Mouse (Mus musculus) neutrophil, adult 5-6 weeks (primary cell): ENCODE data around the gene Dyrk1b. TPM values are rescaled to one million over a fixed set of nuclear protein-coding genes. Genes with fewer than 3 reads are reported as not detected.
"Not testable (repeated sequence)": the region's sequence is repeated elsewhere in the genome, so short reads cannot be mapped to it uniquely, and the experiment has no call there.

Experiments used
- ATAC-seq: fragments of 151-379, 151-347 bp; 2 replicates; pipeline ENCODE4 v1.8.0; 2017; ENCODE audit warnings: mild to moderate bottlenecking, moderate TSS enrichment; ENCODE audit not compliant: insufficient number of reproducible peaks, poor library complexity, low FRiP score, severe bottlenecking; ENCODE audit errors: extremely low read depth
- total RNA-seq: library from RNA; stranded (forward); fragments of 200-1000 nt; gene quantifications from 2 replicates; pipeline ENCODE4 v1.2.3, GENCODE M21; 2017

Dyrk1b gene
- total RNA-seq, result 11.5 and 13.2 TPM in 2 replicates

GRCm38 (mm10) chr7:28179228-28179627, at the start of gene Dyrk1b:
Gene Dyrk1b (plus strand): TSS chr7:28179469.
- peak; percentile 80 for ATAC-seq

GRCm38 (mm10) chr7:28137613-28138012, 41.7 kb upstream of the Dyrk1b start:
- no peak for ATAC-seq

- peak; percentile 33 for ATAC-seq
Measured at GRCm38 (mm10) chr7:28148263-28148662, 31.0 kb upstream of the Dyrk1b start.

- ATAC-seq, result no peak
Measured at GRCm38 (mm10) chr7:28149841-28150240, 29.4 kb upstream of the Dyrk1b start.

GRCm38 (mm10) chr7:28151584-28152221, 27.6 kb upstream of the Dyrk1b start:
- no peak for ATAC-seq

- ATAC-seq, result not testable (repeated sequence)
Measured at GRCm38 (mm10) chr7:28153595-28153994, 25.7 kb upstream of the Dyrk1b start.

GRCm38 (mm10) chr7:28159292-28159691, 20.0 kb upstream of the Dyrk1b start:
- ATAC-seq, result no peak

- ATAC-seq, result no peak
Measured at GRCm38 (mm10) chr7:28159893-28160292, 19.4 kb upstream of the Dyrk1b start.

- ATAC-seq, result no peak
Measured at GRCm38 (mm10) chr7:28161163-28161749, 18.0 kb upstream of the Dyrk1b start.

- ATAC-seq, result no peak
Measured at GRCm38 (mm10) chr7:28165406-28165805, 13.9 kb upstream of the Dyrk1b start.

GRCm38 (mm10) chr7:28168320-28169115, 10.8 kb upstream of the Dyrk1b start:
- ATAC-seq, result peak; percentile 69

GRCm38 (mm10) chr7:28169489-28170422, 9.5 kb upstream of the Dyrk1b start, which contains the start of gene Fbl:
Gene Fbl (plus strand): TSS chr7:28169710.
- ATAC-seq, result peak; percentile 88

GRCm38 (mm10) chr7:28175358-28175757, 3.9 kb upstream of the Dyrk1b start:
- ATAC-seq, result no peak

- peak; percentile 87 for ATAC-seq
Measured at GRCm38 (mm10) chr7:28179741-28180377, 590 bp downstream of the Dyrk1b start.

- no peak for ATAC-seq
Measured at GRCm38 (mm10) chr7:28180890-28181289, 1.6 kb downstream of the Dyrk1b start.

GRCm38 (mm10) chr7:28181376-28181775, 2.1 kb downstream of the Dyrk1b start:
- ATAC-seq, result no peak

GRCm38 (mm10) chr7:28182320-28182719, 3.1 kb downstream of the Dyrk1b start:
- ATAC-seq, result no peak

GRCm38 (mm10) chr7:28185884-28186283, 6.6 kb downstream of the Dyrk1b start:
- ATAC-seq, result no peak
